Mouse (Mus musculus): Measurements from ENCODE around the gene Chd3. TPM values are rescaled to one million over a fixed set of nuclear protein-coding genes. Genes with fewer than 3 reads are reported as not detected.

Chd3 gene
- polyA plus RNA-seq, 1 experiment from 2014 or later = 5.7 TPM

GRCm38 (mm10) chr11:69408541-69409377 lies 39.6 kb upstream of the Chd3 start:
- peak overlapping the region; percentile 75 for H3K9ac ChIP-seq (ENCODE audit: low read depth, low read length)
- no peaks in the 10 kb centered on the region for H3K27me3 ChIP-seq (ENCODE audit: control insufficient read depth, insufficient read depth, low read depth, low read length)
- peak; percentile 85 for ATAC-seq (ENCODE audit: low read depth)
- peak overlapping the region; percentile 100 for H3K4me2 ChIP-seq (ENCODE audit: low read depth, low read length)
- H3K9me3 ChIP-seq (replicated peaks; ENCODE audit: control insufficient read depth, low read length) = no peaks in the 10 kb centered on the region
- peaks cover 46% of the 10 kb centered on the region for H3K4me1 ChIP-seq (ENCODE audit: control insufficient read depth, low read depth, low read length)
- H3K27ac ChIP-seq (ENCODE audit: low read length) = peak overlapping the region; percentile 90
- under 1% methylated on average over 33 of the region's 33 CpGs for WGBS (ENCODE audit: insufficient replicate concordance)
- H3K4me3 ChIP-seq (ENCODE audit: low read depth, low read length) = peak overlapping the region; percentile 86
- peaks cover 10% of the 10 kb centered on the region for H3K36me3 ChIP-seq (ENCODE audit: control insufficient read depth, insufficient read depth)

- no peaks in the 10 kb centered on the region for H3K9me3 ChIP-seq (replicated peaks; ENCODE audit: control insufficient read depth, low read length)
- H3K4me1 ChIP-seq (ENCODE audit: control insufficient read depth, low read depth, low read length) = peaks cover 37% of the 10 kb centered on the region
- H3K27ac ChIP-seq (ENCODE audit: low read length) = no peak overlapping the region
- H3K4me2 ChIP-seq (ENCODE audit: low read depth, low read length) = no peak overlapping the region
- no peak for ATAC-seq (ENCODE audit: low read depth)
- H3K4me3 ChIP-seq (ENCODE audit: low read depth, low read length) = no peak overlapping the region
- H3K9ac ChIP-seq (ENCODE audit: low read depth, low read length) = no peak overlapping the region
- 71% methylated on average over 4 of the region's 4 CpGs for WGBS (ENCODE audit: insufficient replicate concordance)
- no peaks in the 10 kb centered on the region for H3K27me3 ChIP-seq (ENCODE audit: control insufficient read depth, insufficient read depth, low read depth, low read length)
- H3K36me3 ChIP-seq (ENCODE audit: control insufficient read depth, insufficient read depth) = peaks cover 13% of the 10 kb centered on the region
Observed at GRCm38 (mm10) chr11:69407724-69408004, 38.5 kb upstream of the Chd3 start.

GRCm38 (mm10) chr11:69406867-69407723 lies 37.9 kb upstream of the Chd3 start:
- Histone ChIP-seq H3K36me3 (ENCODE audit: control insufficient read depth, insufficient read depth) (peaks cover 13% of the 10 kb centered on the region), H3K9me3 (replicated peaks; ENCODE audit: control insufficient read depth, low read length) (no peaks in the 10 kb centered on the region), H3K4me3 (ENCODE audit: low read depth, low read length) (no peak overlapping the region), H3K4me2 (ENCODE audit: low read depth, low read length) (no peak overlapping the region), H3K27me3 (ENCODE audit: control insufficient read depth, insufficient read depth, low read depth, low read length) (no peaks in the 10 kb centered on the region), H3K4me1 (ENCODE audit: control insufficient read depth, low read depth, low read length) (peaks cover 31% of the 10 kb centered on the region), H3K27ac (ENCODE audit: low read length) (no peak overlapping the region), H3K9ac (ENCODE audit: low read depth, low read length) (no peak overlapping the region)
- no peak for ATAC-seq (ENCODE audit: low read depth)
- 79% methylated on average over 16 of the region's 16 CpGs for WGBS (ENCODE audit: insufficient replicate concordance)

GRCm38 (mm10) chr11:69406282-69406681 lies 37.1 kb upstream of the Chd3 start:
- no peak overlapping the region for H3K4me3 ChIP-seq (ENCODE audit: low read depth, low read length)
- peaks cover 29% of the 10 kb centered on the region for H3K4me1 ChIP-seq (ENCODE audit: control insufficient read depth, low read depth, low read length)
- no peak for ATAC-seq (ENCODE audit: low read depth)
- H3K36me3 ChIP-seq (ENCODE audit: control insufficient read depth, insufficient read depth) = peaks cover 13% of the 10 kb centered on the region
- no peaks in the 10 kb centered on the region for H3K9me3 ChIP-seq (replicated peaks; ENCODE audit: control insufficient read depth, low read length)
- no peak overlapping the region for H3K9ac ChIP-seq (ENCODE audit: low read depth, low read length)
- H3K27me3 ChIP-seq (ENCODE audit: control insufficient read depth, insufficient read depth, low read depth, low read length) = no peaks in the 10 kb centered on the region
- WGBS (ENCODE audit: insufficient replicate concordance) = 86% methylated on average over 19 of the region's 19 CpGs
- no peak overlapping the region for H3K27ac ChIP-seq (ENCODE audit: low read length)
- no peak overlapping the region for H3K4me2 ChIP-seq (ENCODE audit: low read depth, low read length)

- H3K4me1 ChIP-seq (ENCODE audit: control insufficient read depth, low read depth, low read length) = peaks cover 27% of the 10 kb centered on the region
- peaks cover 16% of the 10 kb centered on the region for H3K36me3 ChIP-seq (ENCODE audit: control insufficient read depth, insufficient read depth)
- no peak overlapping the region for H3K4me2 ChIP-seq (ENCODE audit: low read depth, low read length)
- no peaks in the 10 kb centered on the region for H3K9me3 ChIP-seq (replicated peaks; ENCODE audit: control insufficient read depth, low read length)
- ATAC-seq (ENCODE audit: low read depth) = no peak
- WGBS (ENCODE audit: insufficient replicate concordance) = 82% methylated on average over 24 of the region's 24 CpGs
- H3K9ac ChIP-seq (ENCODE audit: low read depth, low read length) = no peak overlapping the region
- H3K4me3 ChIP-seq (ENCODE audit: low read depth, low read length) = no peak overlapping the region
- no peak overlapping the region for H3K27ac ChIP-seq (ENCODE audit: low read length)
- H3K27me3 ChIP-seq (ENCODE audit: control insufficient read depth, insufficient read depth, low read depth, low read length) = no peaks in the 10 kb centered on the region
Observed at GRCm38 (mm10) chr11:69405397-69406200, 36.4 kb upstream of the Chd3 start.

GRCm38 (mm10) chr11:69404595-69405396 lies 35.6 kb upstream of the Chd3 start:
- Histone ChIP-seq H3K4me3 (ENCODE audit: low read depth, low read length) (no peak overlapping the region), H3K27me3 (ENCODE audit: control insufficient read depth, insufficient read depth, low read depth, low read length) (no peaks in the 10 kb centered on the region), H3K27ac (ENCODE audit: low read length) (no peak overlapping the region), H3K9ac (ENCODE audit: low read depth, low read length) (no peak overlapping the region), H3K4me1 (ENCODE audit: control insufficient read depth, low read depth, low read length) (peaks cover 19% of the 10 kb centered on the region), H3K36me3 (ENCODE audit: control insufficient read depth, insufficient read depth) (peaks cover 19% of the 10 kb centered on the region), H3K4me2 (ENCODE audit: low read depth, low read length) (no peak overlapping the region), H3K9me3 (replicated peaks; ENCODE audit: control insufficient read depth, low read length) (no peaks in the 10 kb centered on the region)
- no peak for ATAC-seq (ENCODE audit: low read depth)
- 78% methylated on average over 24 of the region's 24 CpGs for WGBS (ENCODE audit: insufficient replicate concordance)

- Histone ChIP-seq H3K27ac (ENCODE audit: low read length) (no peak overlapping the region), H3K9me3 (replicated peaks; ENCODE audit: control insufficient read depth, low read length) (no peaks in the 10 kb centered on the region), H3K27me3 (ENCODE audit: control insufficient read depth, insufficient read depth, low read depth, low read length) (no peaks in the 10 kb centered on the region), H3K4me3 (ENCODE audit: low read depth, low read length) (no peak overlapping the region), H3K4me2 (ENCODE audit: low read depth, low read length) (no peak overlapping the region), H3K36me3 (ENCODE audit: control insufficient read depth, insufficient read depth) (peaks cover 19% of the 10 kb centered on the region), H3K9ac (ENCODE audit: low read depth, low read length) (no peak overlapping the region), H3K4me1 (ENCODE audit: control insufficient read depth, low read depth, low read length) (peaks cover 13% of the 10 kb centered on the region)
- ATAC-seq (ENCODE audit: low read depth) = no peak
- WGBS (ENCODE audit: insufficient replicate concordance) = 86% methylated on average over 38 of the region's 38 CpGs
Observed at GRCm38 (mm10) chr11:69403691-69404594, 34.7 kb upstream of the Chd3 start.

All from liver, embryonic 16.5 days (tissue).